Comparison of ENCODE assay signal across 14 mouse cellular contexts in genomic region chr12:76401674-76402073, GRCm38 (mm10). TPM values are rescaled to one million over a fixed set of nuclear protein-coding genes. Genes with fewer than 3 reads are reported as not detected.
DNase-seq lines count a peak whose midpoint lies in the region; TF ChIP-seq lines count a peak whose summit lies in the region.
"Had no signal": no experiment of that assay in that cellular context is flagged by ENCODE, and none has a peak within 500 bp of the region (broad histone marks: within the 10 kb centered on the region; RNA-seq: fewer than 3 reads in every experiment).

No protein-coding gene starts in this region.

- DNase-seq in left cerebral cortex, adult 2 months (ENCODE audit: extremely low spot score in 1 of 2, low spot score in 2 of 2): no peak
- no peak for DNase-seq in left cerebral cortex, postnatal 36 days (ENCODE audit: low spot score in 2 of 2)
- peak; percentile 39 for DNase-seq in A20 (ENCODE audit: low read depth, low spot score)
- DNase-seq in CD4-positive helper T cell, adult 2 months (ENCODE audit: low read depth, low spot score): peak; percentile 38
- no peak for DNase-seq in embryo, embryonic 10 days (ENCODE audit: low spot score)
- DNase-seq in kidney, postnatal 4 days: no peak
- DNase-seq: cerebellum, adult 2 months; embryo, embryonic 11 days; heart, postnatal 14 days had no signal

- intact Hi-C loops in left cerebral cortex, adult 2 months (cut with DNase I): loop anchor here (10.0 kb wide), 1 partner anchor 193 kb away; no protein-coding TSS in a partner anchor
- intact Hi-C loops in left cerebral cortex, postnatal 36 days (cut with DNase I): loop anchor here (2.0 kb wide), 1 partner anchor 63 kb away; no protein-coding TSS in a partner anchor

- H3K4me3 ChIP-seq in left cerebral cortex, adult 2 months: no peak overlapping the region
- no peak overlapping the region for H3K4me3 ChIP-seq in bone marrow, adult 2 months (replicated peaks; ENCODE audit: control insufficient read depth, low read depth, low read length)
- H3K4me3 ChIP-seq: erythroblast, embryonic 14.5 days; limb, embryonic 15.5 days had no signal

- TF ChIP-seq POLR2A in bone marrow, adult 2 months (IDR thresholded peaks at IDR 0.05; ENCODE audit: borderline replicate concordance, control insufficient read depth, low read depth, low read length): no peak

- WGBS in bone marrow, adult 2 months: 69% methylated on average over 3 of the region's 3 CpGs

- peak; percentile 23 for TF ChIP-seq CTCF in left cerebral cortex, adult 2 months (IDR thresholded peaks at IDR 0.05)
- TF ChIP-seq CTCF in bone marrow, adult 2 months (IDR thresholded peaks at IDR 0.05; ENCODE audit: control insufficient read depth, insufficient read depth, low read length): 0 out of 2 replicates have a peak, but pooled peaks have one; percentile 23

- no peak overlapping the region for H3K27ac ChIP-seq in left cerebral cortex, adult 2 months
- no peak overlapping the region for H3K27ac ChIP-seq in bone marrow, adult 2 months (ENCODE audit: control insufficient read depth, insufficient read depth, low read depth, low read length, poor library complexity)
- H3K27ac ChIP-seq: limb, embryonic 15.5 days had no signal

- H3K4me1 ChIP-seq in bone marrow, adult 2 months (ENCODE audit: control insufficient read depth, insufficient read depth, low read length): peaks cover 2% of the 10 kb centered on the region; the same call in 1 of the 2 replicates

RNA-seq across cellular contexts. Expression of gene Hspa2, which starts 2.3 kb away (rescaled TPM):
- 10 to 100 TPM; 64.9 to 66.4 TPM for total RNA-seq in left cerebral cortex, adult 2 months (2021)
- 10 to 100 TPM; 62.5 to 67.5 TPM for total RNA-seq in left cerebral cortex, postnatal 36 days (2021)
- 1.3 and 3.0 TPM in 2 replicates for polyA plus RNA-seq in bone marrow, adult 2 months (2011; ENCODE audit: insufficient read depth, insufficient read length, low replicate concordance, missing spikeins)

RNA-seq across cellular contexts. Expression of gene Ppp1r36, which starts 15.7 kb away (rescaled TPM):
- 1 to 10 TPM; 1.1 to 1.4 TPM for total RNA-seq in left cerebral cortex, adult 2 months (2021)
- 1 to 10 TPM; 1.2 to 1.3 TPM for total RNA-seq in left cerebral cortex, postnatal 36 days (2021)
- polyA plus RNA-seq in bone marrow, adult 2 months (2011; ENCODE audit: insufficient read depth, insufficient read length, low replicate concordance, missing spikeins): not detected in 2 replicates
- polyA plus RNA-seq: erythroblast, embryonic 14.5 days; inflammation-experienced regulatory T-cells, adult 6 months; large intestine, adult 2 months had no signal

RNA-seq across cellular contexts. Expression of gene Zbtb1, which starts 31.6 kb away (rescaled TPM):
- 1 to 10 TPM; 6.8 to 7.1 TPM for total RNA-seq in left cerebral cortex, adult 2 months (2021)
- total RNA-seq in left cerebral cortex, postnatal 36 days (2021): 1 to 10 TPM; 4.6 to 6.6 TPM
- polyA plus RNA-seq in bone marrow, adult 2 months (2011; ENCODE audit: insufficient read depth, insufficient read length, low replicate concordance, missing spikeins): 3.9 and 5.2 TPM in 2 replicates

RNA-seq across cellular contexts. Expression of gene Zbtb25, which starts 32.3 kb away (rescaled TPM):
- 10 to 100 TPM; 17.6 to 19.9 TPM for total RNA-seq in left cerebral cortex, adult 2 months (2021)
- total RNA-seq in left cerebral cortex, postnatal 36 days (2021): 10 to 100 TPM; 17.8 to 19.6 TPM
- polyA plus RNA-seq in bone marrow, adult 2 months (2011; ENCODE audit: insufficient read depth, insufficient read length, low replicate concordance, missing spikeins): 5.5 and 7.8 TPM in 2 replicates

Comparison
In these comparisons a context has a peak if more than half of its experiments do, and no peak if none do; other contexts are left out.
1. DNase-seq: peak in A20 (single experiment) and CD4-positive helper T cell, adult 2 months (single experiment); none in left cerebral cortex, adult 2 months (0 of 2), left cerebral cortex, postnatal 36 days (0 of 2), embryo, embryonic 10 days (single experiment) and kidney, postnatal 4 days (0 of 2).